Mouse (Mus musculus): ENCODE measurements around the gene Erc1.

DNA sequence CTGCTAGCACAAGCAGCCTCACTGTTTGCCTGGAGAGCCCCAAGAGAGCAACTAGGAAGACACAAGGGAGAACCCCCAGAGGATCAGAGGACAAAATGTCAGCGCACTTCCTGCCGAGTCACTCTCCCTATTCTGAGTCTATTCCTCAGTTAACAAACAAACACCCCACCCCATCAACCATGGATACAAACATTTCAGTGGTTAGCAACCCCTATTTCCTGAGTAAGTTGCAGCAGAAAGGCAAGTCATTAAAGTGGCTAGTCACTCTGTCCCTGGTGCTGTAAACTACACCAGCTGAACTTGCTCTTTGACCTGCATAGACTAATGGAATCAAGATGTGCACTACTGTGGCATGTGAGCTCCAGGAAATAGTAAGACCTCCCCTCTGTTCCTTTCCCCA, 212.3 kb downstream of the Erc1 start:
- TF ChIP-seq CTCF (conservative IDR thresholded peaks at IDR 0.05; ENCODE audit: insufficient read depth, insufficient read length, low read depth, low read length) (no peak), POLR2A (IDR thresholded peaks at IDR 0.05; ENCODE audit: low read depth, low read length) (no peak)
